Mouse (Mus musculus) adrenal gland, adult 8-10 months (tissue): ENCODE results near the gene Olfml3. TPM values are rescaled to one million over a fixed set of nuclear protein-coding genes. Genes with fewer than 3 reads are reported as not detected.

Experiments used
- DNase-seq: peaks from one replicate; pipeline ENCODE4 v3.0.0; 2022
- total RNA-seq, 4 experiments: library from RNA; stranded (reverse); gene quantifications; 2 replicates each; pipeline ENCODE4 v1.2.4; 2022

Gene Olfml3
- total RNA-seq, result 10 to 100 TPM; 14.4 to 25.6 (median 20.0) TPM

DNA sequence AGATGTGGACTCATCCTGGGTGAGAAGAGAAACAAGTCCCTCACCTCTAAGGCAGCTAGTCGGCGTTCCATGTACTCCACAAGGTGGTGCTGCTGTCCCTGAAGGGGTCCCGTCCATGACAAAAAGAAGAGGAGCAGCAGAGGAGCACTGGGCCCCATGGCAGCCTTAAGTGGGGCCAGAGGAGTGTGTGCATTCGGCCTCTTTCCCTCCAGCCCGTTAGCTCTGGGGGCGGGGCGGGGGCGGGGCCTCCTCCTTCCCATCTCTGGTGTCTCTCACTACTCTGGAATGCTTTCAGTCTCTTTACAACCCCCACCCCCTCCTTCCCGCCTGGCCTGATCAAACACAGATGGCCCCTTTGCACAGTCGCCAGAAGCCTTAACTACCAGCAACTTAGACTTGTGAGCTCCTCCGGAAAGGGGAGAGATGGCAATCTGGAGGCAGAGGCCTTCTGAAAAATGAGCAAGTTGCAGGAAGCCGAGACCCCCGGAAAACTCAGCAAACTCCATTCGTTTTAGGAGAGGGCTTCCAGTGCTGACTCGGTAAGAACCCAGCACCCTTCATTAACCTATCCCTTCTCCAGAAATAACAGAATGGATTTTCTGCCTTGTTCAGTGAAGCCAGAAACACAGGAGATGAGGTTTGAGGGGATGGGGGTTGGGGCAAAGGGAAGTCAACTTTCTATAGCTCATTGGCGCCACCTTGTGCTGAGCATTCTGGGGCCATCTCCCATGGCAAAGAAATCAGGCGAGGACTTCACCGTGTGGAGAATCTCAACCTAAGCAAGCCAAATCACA is at the start of gene Olfml3:
Gene Olfml3 (minus strand): TSS at position 224 of the 794 bp plus-strand sequence.
- peak; percentile 65 for DNase-seq

DNA sequence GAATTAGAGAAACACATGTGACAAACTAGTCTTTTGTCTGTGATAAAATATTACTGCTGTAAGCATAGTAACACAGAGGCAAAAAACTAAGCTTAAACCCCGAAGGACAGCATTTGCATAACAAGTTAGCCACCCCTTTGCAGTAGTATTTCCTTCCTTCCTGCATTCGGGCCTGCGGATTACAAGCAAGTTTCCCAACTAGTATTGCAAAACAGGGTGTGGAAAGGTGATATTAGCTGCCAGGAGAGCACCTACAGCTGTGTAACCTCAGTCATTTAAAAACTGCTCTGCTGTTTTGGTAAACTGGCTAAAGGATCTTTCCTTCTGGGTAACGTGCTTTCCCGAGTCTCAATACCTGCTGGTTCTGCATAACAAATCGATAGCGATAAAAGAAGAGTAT is 49.4 kb upstream of the Olfml3 start:
- no peak for DNase-seq

DNA sequence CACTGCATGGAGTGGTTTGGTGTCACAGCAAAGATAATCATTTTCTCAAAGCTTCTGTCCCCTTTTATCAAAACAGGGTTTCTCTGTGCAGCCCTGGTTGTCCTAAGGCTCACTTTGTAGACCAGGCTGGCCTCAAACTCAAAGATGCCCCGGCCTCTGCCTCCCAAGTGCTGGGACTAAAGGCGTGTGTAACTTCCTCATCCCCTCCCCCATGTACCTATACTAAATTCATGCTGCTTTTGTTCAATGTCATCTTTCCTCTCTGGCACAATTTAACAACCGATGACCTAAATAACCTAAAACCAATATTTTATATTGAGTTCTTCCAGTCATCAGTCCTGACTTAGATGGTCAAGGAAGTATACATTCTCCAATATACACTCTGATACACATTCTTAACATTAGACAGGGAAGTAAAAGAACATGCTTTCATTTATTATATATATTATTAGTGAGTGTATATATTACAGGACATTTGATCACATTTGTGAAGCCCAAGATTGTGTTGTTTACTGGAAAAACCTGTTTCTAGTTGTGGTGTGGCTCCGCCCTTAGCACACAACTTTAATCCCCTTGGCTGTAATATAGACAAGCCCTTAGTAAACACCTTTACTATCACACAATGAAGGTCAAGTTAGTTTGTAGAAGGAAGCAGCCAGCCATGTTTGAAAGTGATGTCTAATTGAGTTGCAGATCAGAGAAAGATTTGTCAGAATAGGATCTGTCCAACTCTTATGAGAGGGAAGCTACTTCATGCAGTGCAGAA is 45.2 kb upstream of the Olfml3 start:
- DNase-seq, result no peak

DNA sequence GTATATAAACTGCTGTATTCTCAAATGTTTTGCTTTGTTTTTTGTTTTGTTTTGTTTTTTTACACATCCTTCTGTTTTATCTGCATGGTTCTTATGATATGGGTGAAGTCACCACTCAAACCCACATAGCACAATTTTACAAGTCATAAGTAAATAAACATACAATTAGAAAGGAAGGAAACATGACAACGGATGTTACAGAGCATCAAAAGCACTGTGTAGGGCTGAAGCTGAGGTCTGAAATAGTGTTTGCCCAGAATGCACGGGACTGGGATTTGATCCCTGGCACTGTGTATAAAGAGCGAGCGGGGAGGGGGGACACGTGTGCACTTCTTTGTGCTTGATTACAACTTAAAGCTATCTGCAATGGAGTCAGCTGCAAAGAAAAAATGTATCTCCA is 43.0 kb upstream of the Olfml3 start:
- DNase-seq, result no peak

DNA sequence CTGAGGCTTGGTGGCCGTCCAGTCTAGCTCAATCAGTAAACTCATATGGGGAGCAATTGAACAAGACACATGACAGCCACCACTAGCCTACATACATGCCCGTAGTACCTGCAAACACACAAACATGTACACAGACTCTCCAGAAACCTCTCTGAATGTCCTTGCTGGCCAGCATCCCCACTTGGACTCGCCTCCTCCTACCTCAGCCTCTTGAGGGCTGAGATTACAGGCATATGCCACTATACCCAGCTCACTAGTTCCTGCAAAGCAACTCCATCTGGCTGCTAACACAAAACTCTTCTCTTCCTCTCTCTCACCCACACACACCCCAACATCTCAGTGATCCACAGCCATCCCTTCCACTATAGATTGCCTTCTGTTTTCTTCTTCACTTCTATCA is 42.5 kb upstream of the Olfml3 start:
- no peak for DNase-seq

DNA sequence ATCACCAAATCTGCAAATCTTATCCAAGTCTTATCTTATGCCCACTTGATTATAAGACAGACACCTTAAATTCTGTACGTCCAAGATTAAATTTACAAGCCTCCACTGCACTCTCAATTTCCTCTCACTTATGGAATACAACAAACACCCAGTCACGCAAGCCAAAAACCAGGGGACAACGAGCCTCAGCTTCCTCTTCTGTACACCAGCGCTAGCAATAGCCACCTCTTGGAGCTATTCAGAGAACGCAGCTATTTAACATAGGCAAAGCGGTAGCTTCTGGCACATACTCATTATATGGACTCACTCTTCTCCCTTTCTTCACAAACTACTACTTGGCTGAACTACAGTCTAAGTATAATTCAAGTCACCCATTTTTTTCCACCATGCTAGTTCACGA is 41.4 kb upstream of the Olfml3 start:
- no peak for DNase-seq

DNA sequence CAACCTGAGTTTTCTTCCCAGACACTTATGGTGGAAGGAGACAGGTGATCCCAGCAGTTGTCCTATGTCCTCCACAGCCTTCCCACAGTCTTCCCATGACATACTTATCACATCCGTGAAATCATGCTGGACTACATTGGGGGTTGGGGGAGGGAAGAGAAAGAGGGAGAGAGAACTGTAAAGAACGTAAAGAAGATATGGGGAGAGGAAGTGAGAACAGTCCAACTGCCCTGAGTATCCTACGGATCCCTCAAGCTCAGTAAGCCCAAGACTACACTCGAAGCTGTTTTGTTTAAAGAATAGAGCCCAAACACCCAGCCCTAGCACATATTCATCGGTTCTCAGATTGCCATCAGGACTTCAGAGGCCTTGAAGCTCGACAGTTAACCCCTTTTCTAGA is 40.9 kb upstream of the Olfml3 start:
- no peak for DNase-seq

DNA sequence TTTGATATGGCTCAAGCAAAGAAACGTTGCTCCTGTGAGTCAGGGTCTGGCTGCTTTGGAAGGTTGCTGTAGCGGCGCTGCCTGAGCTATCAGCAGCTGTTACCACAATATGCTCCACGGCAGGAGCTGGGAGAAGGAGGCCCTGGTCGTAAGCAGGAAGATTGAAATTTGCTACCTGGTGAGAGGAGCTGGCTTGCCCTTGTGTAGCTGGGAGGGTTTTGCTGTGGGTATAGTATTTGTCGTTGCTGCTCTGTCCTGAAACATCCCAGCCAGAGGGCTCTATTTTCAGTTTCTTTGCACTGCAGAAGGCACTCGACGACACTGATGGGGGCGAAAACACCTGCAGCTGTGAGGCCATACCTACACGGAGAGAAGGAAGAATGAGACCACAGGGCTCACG is 40.1 kb upstream of the Olfml3 start:
- DNase-seq, result no peak

DNA sequence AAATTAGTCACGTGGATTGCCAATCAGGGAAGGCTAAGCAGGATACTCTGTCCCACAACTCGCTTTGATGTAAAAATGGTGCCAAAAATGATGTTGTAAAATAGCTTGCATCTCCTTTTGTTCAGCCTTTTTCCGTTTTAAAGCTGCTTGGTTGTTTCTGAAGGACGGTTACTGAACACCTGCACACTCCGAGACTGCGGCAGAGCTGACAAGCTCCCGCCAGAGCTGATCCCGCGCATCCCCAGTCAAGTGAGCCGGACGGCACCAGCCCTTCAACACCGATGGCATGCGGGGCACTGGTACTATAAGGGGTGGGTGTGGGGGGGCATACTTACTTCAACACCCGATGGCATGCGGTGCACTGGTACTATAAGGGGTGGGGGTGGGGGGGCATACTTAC is 36.2 kb upstream of the Olfml3 start:
- no peak for DNase-seq

DNA sequence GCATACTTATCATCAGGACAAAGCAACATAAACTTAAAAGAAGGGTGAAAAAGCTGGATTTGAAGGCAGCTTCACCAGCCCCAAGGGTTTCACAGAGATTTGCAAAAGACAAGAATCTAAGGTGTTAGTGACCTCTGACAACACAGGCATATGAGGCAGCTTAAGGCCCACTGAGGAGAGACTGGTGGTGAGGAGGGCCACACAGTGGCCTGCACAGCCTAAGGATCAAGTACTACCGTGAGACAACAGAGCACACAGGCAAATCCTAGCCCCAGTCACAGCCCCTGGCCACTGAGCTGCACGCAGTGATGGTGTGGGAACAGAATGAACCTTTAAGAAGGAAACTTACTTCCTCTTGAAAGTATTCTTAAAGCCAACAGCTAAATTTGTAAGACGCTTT is 35.7 kb upstream of the Olfml3 start:
- no peak for DNase-seq

DNA sequence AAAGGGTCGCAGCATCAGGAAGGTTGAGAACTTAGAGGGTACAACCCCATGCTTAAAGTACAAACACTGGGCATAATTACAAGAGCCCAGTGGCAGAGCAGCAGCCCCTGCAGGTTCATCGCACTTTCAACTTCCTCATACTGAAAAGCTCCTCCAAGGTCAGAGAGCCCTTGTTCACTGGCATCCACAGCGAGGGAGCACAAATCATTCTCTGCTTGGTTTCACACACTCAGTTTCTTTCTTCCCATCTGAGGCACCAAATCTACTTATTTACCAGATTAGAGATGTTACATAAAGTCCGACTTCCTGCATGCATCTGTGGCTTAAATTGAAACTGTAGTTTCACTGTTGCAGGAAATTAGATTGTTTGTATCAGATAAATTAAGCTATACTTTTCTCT is 35.0 kb upstream of the Olfml3 start:
- no peak for DNase-seq

DNA sequence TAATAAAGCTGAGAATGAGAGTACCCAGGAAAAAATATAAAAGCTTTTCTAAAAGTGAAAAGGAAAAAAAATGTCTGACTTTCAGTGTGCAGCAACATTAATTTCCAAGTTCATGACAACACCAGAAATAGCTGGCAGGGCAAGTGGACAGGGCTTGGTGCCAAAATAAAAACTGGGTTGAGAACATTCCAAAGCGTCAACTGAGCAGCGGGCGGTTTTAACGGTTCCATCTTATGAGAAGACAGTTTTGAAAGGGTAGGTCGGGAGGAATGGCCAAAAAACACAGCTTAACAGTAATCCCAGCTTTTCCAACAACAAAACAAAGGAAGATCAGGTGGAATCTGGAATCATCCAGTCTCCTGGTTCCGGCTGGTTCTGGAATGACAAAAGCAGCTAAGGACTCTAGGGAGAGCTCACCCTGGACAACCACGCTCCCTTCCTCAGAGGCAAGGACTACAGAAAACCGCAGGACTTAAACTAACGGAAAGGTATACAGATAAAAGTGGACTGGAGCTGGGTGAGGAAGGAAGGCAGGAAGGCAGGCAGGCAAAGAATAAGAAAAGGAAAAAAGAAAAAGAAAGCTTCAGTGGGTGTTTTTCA is 33.8 kb upstream of the Olfml3 start:
- peak; percentile 78 for DNase-seq

DNA sequence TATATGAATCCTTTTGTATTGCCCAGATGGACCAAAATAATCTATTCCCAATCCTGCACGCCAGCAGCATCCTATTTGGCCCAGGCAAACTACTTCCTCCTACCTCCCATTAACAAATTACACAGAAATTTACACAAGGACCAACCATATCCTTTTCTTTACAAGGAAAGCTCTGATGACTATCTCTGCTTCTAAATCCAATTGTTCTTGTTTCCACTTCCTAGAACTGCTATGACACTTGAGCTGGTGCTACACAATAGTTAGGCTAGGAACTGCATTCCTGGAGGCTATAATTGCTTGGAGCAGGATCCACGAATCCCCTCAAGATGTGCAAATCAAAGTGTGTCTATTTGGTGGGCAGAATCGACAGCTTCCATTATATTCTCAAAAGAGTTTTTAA is 29.0 kb upstream of the Olfml3 start:
- DNase-seq, result no peak

DNA sequence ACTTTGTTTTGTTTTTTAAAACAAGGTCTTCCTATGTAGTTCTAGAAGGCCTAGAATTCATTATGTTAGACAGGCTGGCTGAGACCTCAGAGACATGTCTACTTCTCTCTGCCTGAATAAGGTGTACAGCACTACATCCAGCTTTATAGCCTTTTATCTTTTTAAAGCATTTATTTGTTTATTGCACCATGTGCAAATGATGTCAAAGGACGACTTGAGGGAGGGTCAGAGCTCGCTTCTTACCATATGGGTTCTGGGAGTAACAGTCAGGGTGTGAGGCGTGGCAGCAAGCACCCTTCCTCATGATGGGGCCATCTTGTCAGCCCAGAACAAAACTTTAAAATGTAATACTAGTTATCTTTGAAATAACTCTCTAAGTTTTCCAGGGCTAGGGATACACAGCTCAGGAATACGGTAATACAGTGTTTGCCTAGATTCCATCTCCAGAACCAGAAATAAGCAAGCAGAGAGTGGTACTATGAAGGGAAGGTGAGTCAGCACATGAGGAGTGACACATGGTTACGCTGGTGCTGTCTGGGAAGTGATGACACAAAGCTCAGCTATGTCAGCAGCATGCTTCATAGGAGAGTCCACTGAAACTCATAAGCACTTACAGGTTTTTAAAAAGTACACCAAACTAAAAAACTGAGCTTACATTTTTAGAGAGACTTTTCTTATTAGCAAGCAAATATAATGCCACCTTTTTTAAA is 21.6 kb upstream of the Olfml3 start:
- DNase-seq, result no peak

DNA sequence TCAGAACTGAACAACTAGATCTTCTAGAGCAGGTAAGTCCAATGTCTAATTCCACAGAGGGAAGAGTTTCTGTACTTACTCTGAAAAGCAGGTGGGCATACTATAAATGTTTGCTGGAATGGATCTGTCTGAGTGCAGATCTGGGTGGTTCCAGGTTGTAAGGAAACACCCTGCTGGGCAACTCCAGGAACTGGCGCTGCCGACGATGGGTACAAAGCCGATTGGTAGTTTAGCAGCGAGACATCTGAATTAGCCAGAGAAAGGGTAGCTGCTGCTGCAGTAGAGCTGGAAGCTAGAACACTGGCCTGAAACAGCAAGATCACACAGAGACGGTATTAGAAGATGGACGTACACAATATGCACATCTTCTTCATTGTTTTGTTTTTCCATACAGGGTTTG is 20.7 kb upstream of the Olfml3 start:
- no peak for DNase-seq

DNA sequence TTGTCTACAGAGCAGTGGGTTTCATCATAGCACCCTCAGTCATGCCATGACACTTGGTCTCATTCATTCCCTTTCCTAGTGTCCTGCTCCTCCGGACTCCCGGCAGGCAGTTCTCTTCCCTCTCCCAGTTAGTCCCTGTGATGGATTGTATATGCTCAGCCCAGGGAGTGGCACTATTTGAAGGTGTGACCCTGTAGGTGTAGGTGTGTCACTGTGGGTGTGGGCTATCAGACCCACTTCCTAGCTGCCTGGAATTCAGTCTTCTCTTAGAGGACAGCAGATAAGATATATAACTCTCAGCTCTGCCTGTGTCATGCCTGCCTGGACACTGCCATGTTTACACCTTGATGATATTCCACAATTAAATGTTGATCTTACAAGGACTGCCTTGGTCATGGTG is 19.1 kb upstream of the Olfml3 start:
- no peak for DNase-seq

DNA sequence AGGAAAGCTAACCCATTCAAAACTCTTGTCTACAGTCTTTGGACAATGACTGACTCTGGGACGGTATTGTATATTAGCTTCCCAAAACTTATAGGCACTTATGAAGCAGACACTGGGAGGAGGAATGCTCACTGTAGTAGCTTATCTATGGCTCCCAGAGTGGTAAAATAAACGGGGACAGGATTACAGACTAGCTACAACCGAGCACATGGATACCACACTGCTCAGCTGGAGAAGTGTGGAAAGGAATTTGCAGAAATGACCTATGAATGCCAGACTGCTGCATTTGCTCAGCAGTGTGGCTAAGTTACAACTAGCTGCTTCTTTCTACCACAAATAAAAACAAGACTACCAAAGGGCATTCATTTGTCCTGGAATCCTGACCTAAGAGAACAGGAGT is 17.6 kb upstream of the Olfml3 start:
- DNase-seq, result no peak

DNA sequence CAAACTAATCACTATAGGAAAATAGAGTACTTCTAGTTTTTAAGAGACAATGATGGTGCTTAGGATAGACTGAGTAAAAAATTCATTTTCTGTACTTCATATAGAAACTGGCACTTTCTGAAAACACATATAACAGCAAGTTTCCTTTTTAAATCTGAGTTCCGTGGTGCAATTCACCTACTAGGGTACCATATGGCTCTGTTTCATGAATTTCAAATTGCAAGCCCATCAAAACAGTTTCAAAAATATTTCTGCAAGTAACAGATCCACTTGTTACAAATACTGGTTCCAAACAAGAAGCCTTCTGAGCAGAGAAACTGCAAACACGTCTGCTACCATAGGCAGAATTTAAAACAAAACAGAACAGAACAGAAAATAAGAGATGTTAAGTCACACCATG is 13.8 kb upstream of the Olfml3 start:
- no peak for DNase-seq

DNA sequence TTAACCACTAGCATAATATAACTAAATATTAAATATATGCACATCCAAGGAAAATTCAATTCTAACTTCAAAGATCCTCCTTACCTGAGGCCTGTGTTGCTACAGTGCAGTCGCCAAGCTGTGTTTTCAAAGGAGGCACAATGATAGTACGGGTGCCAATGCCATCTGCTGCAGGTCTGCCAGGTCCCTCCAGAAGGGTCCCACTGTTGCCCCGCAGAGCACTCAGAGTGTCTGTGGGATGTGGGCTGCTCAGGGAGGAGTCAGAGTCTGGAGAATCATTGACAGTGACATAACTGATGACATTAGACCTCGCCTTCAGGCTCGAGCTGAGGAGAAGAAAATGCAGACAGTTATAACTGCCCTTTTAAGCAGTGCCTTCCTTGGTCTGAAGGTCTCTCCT is 8.9 kb upstream of the Olfml3 start:
- DNase-seq, result no peak

DNA sequence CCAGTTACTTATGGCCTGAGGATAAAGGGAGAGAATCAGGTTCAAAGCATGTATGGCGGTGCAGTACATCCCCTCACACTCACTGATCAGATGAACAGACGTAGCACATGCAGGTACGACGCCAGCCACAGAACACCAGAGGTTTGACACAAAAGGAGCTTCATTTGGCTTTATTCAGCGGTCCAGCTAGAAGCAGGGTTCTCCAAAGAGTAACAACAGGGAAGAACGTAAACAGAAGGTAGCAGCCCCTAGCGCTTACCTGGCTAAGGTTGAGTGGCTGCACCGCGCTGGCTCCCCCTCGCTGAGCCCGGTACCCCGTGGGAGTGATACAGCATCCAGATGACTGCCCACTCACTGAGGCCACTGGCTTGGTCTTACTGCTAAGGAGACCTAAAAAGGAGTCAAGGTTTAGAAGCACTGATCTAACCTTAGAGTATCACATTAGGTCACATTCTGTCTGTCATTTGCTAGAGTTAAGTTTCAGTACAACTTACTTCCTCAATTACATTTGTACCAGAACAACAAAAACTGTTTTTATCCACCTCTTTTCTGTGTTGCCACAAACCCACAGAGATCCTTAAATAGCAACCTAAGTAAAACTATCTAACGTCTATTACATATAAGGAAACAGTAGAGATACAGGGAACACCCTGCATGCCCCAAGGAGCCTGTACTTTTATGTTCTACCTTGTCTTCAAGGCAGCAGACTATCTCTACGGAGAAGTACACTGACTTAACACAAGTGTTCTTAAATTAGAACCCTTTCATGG is 7.4 kb upstream of the Olfml3 start:
- no peak for DNase-seq

DNA sequence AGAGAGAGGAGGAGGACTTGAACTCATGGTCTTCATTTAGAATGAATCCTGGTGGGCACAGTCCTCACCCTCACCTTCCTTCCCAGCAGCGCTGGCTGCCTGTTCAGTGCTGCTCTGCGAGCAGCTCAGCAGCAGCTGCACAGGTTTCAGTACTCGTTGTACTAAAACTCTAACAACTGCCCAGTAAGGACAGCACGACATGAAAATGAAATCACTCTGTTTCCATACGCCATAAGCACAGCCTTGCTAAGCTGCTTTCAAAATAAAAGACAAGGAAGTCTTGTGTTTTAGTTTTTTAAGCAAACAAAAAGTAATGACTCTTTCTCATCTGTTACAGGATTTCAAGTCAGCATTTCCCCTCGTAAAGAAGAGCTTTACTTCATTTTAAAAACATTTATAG is 5.4 kb upstream of the Olfml3 start:
- DNase-seq, result no peak

DNA sequence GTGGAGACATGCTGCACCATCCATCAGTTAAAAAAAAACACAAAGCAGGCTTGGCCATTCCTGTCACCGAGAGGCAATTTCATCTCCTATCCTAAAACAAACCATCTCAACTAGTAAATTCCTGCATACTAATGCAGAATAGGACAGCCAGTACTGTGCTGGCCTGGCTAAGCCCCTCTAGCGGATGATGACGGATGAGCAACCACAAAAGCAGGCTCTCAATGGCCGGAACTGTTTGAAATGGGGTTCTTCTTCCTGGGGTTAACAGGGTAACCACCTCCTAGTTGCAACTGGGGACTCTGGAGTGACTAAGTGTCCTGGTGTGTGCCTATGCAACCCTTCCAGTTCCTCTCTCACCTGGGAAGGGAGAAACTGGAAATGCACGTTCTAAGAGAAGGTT is 2.5 kb upstream of the Olfml3 start:
- DNase-seq, result no peak
